Mouse (Mus musculus): ENCODE measurements around the gene Ppp1r14d.
A peak's percentile ranks its signal among the peaks of the same experiment; 100 is the strongest.

Ppp1r14d gene

DNA sequence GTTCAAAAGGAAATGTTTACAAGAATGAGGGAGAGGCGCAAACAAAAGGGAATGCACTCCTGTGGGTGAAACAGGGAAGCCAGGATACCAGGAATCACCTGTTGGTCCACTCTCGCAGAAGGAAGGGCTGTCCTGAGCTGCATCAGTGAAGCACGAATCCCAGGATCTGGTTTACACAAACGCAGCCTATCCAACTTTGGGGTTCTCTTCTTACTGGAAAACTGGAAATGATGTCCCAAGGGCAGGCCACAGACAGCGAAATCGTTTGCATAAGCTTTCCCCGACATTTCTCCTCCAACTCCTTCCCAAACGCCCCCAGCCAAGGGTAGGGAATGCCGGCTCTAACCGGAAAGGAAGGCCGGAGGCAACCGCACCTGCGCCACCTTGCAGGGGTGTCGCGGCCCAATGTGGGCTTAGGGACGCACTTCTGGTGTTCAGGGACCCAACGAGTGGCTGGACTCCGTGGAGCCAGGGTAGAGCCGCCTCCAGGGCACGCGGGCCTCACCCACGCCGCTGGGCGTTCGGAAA lies 7.0 kb upstream of the Ppp1r14d start:
- no peak for DNase-seq

GRCm38 (mm10) chr2:119209176-119209507 lies 20.6 kb downstream of the Ppp1r14d start:
- no peak for DNase-seq

DNA sequence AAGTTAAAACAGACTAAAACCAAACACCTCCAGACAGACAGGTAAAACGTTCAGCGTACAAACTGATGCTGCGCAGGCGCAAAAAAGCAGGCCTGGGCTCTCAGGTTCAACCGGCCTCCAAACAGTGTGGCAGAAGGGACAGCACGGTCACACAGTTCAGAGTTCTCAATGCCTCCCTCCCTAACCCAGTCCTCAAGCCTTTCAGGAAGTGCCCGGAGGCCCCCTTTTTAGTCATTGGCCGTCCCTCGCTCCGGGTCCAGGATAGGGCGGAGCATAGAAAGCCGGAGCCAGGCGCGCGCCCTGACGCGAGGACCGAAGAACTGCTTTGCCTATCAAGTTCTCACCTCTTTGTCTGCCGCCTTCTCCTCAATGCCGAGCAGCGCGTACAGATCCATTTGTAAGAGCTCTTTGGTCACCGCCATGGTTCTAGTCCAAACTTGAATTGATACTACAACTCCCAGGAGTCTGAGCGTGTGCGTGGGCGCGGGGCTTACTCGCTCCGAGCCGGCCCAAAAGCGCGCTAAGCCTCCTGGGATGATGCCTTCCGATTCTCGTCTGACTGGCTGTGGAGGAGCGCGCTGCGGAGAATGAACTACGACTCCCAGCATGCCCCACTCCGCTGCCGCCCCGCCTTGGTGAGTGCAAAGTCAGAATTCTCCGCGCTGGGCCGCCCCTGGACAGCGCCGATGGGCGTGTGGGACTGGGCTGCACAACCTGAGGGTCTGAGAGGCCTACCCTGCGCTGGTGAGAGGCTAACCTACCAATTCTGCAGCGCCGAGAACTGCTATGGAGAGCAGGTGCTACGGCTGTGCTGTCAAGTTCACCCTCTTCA lies 21.1 kb downstream of the Ppp1r14d start, which contains the start of the genes Zfyve19 and Dnajc17:
Gene Zfyve19, plus strand, starts transcription at position 274 of the 832 bp plus-strand sequence.
Gene Dnajc17, minus strand, starts transcription at position 452 of the 832 bp plus-strand sequence.
- DNase-seq, result peak; percentile 97

GRCm38 (mm10) chr2:119207961-119208343 lies 21.8 kb downstream of the Ppp1r14d start:
- DNase-seq, result no peak

GRCm38 (mm10) chr2:119203871-119204460 lies 25.7 kb downstream of the Ppp1r14d start:
- DNase-seq, result no peak

DNA sequence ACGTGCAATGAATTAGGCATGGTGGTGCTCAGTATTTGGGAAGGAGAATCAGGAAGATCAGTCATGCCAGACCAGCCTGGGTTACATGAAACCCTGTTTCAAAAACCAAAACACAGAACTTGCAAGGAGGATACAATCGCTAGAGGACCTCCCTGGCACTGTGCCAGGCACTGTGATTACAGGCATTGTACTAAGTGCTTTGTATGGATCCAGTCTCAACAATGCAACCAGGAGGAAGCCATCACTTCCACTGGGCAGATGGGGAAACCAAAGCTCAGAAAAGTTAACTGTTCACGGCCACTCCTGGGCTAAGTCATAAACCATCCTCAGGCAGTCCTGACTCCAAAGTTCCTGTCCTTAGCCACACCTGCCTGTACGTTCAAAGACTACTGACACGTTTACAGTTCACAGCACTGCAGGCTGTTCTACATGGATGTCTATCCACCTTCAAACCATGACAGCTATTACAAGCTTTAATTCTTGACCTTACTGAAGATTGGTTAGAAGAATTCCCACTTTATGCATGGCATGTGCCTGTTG lies 26.7 kb downstream of the Ppp1r14d start:
- DNase-seq, result peak; percentile 77

DNA sequence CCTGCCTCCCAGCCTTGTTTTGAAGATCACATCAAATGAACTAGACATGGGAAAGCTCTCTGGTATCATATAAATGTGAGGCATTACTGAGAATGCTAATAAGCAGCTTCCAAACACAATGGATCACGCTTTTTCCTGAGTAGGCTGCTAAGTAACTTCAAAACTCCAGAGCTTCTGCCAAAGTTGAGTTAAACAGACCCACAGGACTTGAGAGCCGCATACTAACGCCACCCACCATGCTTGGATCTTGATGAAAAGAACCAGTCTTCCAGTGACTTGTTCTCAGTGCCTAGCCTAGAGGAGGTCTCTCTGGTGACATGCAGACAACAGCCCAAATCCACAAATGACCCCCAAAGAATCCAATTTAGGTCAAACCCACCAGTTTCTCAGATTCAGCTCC lies 30.8 kb downstream of the Ppp1r14d start:
- DNase-seq, result no peak

DNA sequence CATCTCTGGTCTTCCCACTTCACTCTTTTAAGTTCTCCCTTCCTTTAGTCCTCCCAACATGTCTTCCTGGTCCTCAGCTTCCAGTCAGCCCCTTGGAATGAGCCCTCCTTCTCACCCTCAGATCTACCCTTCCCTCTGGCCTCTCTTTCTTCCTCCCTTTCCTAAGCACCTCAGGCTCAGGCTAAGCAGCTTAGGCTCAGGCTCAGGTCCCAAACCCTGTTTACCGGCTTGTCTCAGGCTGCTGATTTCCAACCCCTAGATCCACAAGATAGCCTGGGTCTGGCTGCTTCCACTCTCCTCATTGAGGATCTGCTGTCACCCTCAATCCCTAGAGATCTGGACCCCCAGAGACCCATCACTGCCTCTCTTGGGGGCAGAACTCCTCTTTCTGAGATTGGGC lies 31.7 kb downstream of the Ppp1r14d start:
- no peak for DNase-seq

- no peak for DNase-seq
Observed at GRCm38 (mm10) chr2:119197493-119197892, 32.2 kb downstream of the Ppp1r14d start.

DNA sequence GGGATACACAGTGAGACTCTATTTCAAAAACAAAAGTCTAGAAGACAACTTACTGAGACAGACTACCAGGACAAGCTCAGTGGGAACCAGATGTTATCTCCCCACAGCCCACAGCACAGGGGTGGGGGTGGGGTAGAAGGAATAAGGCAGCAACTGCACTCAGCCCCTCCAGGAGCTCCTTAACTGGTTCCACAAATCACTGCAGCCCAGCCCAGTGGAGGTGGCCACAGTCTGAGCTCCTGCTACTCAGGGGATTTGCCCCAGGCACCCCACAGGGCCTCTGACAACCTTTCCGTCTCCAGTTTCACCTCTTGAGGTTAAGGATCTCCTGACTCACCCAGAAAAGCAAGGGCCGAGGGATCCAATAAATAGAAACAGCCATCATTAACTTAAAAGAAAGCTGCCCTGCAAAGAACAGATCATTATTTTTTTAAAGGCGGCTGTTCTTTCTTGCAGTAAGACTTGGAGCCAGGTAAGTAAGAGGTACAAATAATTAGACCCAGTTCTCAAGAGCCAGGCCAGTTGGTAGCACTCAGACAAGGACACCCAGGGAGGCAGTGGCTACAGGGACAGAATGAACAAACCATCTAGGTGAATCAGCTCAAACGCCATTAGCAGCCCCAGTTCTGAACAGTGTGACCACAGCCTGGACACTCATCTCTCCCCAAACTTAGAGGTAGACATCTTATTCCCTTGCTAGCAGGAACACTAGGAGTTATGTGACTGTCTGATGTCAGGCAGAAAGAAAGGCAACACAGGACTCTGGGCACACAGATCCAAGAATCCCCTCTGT lies 33.2 kb downstream of the Ppp1r14d start:
- DNase-seq, result no peak

DNA sequence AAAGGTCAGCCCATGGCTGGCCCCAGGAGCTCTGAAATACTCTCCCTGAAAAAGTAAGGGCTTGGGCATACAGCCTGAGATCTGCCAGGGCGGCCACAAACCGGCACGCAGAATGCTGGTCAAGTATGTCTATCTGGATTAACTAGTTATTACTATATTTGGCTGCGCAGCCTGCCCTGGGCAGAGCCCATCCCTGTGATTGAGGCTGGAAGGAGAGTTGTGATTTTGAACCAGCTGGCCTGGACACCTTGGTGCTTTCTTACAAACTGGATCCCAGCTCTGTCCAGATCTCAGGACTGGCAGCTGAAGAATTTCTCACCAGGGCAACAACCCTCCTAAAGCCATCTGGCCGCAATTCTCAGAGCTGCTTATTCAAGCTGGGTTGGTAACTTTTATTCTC lies 35.6 kb downstream of the Ppp1r14d start:
- no peak for DNase-seq

GRCm38 (mm10) chr2:119190969-119191368 lies 38.7 kb downstream of the Ppp1r14d start:
- no peak for DNase-seq

- peak; percentile 90 for DNase-seq
Observed at GRCm38 (mm10) chr2:119189029-119189710, 40.5 kb downstream of the Ppp1r14d start.

DNA sequence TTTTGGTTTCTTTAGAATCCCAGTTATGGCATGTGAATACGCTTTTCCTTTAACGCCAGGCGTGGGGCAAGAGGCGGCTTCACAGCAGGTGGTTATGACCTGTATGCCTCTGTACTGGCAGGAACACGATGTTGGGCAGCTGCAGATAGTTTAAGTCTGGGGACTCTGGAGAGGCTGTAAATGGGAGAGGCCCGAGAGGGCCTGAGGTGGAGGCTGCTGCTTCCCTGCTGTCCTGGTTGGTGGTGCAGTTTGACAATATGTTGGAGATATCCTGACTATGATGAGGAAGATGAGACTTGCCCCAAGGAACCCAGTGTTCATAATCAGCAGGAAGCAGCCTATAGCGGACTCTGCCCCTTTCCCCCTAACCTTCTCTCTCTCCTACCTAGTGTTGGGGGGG lies 46.8 kb downstream of the Ppp1r14d start:
- no peak for DNase-seq

GRCm38 (mm10) chr2:119177384-119177939 lies 52.2 kb downstream of the Ppp1r14d start:
- DNase-seq, result no peak

GRCm38 (mm10) chr2:119176761-119177160 lies 52.9 kb downstream of the Ppp1r14d start:
- no peak for DNase-seq

DNA sequence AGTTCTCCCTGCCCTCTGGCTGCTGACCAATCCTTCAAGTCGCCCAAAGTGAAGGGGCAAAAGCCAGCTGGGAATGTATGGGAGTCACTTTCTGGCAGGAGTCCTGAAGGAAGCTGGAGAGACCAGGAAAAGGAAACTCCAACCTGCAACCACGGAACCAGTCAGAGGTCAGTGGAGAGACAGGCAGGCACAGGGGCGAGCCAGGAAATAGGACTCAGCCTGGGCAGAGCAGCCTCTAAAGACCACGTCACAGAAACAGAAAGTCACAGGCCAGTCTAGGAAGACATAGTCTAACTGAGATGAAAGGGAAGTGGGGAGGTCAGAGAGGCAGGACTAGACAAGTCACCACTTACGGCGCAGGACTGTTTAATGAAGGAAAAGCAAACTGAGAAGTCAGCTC lies 54.1 kb downstream of the Ppp1r14d start:
- peak; percentile 53 for DNase-seq

- peak; percentile 31 for DNase-seq
Observed at GRCm38 (mm10) chr2:119174866-119175265, 54.8 kb downstream of the Ppp1r14d start.

GRCm38 (mm10) chr2:119173991-119174651 lies 55.6 kb downstream of the Ppp1r14d start, which contains the start of gene Gm14137:
Gm14137 (plus strand) TSS chr2:119174509.
- no peak for DNase-seq

GRCm38 (mm10) chr2:119172862-119173576 lies 56.7 kb downstream of the Ppp1r14d start:
- peak; percentile 92 for DNase-seq

- DNase-seq, result no peak
Observed at GRCm38 (mm10) chr2:119172446-119172845, 57.3 kb downstream of the Ppp1r14d start.
